Mouse (Mus musculus): ENCODE data around the gene Vps37d.
A peak's percentile ranks its signal among the peaks of the same experiment; 100 is the strongest.

The Vps37d gene

DNA sequence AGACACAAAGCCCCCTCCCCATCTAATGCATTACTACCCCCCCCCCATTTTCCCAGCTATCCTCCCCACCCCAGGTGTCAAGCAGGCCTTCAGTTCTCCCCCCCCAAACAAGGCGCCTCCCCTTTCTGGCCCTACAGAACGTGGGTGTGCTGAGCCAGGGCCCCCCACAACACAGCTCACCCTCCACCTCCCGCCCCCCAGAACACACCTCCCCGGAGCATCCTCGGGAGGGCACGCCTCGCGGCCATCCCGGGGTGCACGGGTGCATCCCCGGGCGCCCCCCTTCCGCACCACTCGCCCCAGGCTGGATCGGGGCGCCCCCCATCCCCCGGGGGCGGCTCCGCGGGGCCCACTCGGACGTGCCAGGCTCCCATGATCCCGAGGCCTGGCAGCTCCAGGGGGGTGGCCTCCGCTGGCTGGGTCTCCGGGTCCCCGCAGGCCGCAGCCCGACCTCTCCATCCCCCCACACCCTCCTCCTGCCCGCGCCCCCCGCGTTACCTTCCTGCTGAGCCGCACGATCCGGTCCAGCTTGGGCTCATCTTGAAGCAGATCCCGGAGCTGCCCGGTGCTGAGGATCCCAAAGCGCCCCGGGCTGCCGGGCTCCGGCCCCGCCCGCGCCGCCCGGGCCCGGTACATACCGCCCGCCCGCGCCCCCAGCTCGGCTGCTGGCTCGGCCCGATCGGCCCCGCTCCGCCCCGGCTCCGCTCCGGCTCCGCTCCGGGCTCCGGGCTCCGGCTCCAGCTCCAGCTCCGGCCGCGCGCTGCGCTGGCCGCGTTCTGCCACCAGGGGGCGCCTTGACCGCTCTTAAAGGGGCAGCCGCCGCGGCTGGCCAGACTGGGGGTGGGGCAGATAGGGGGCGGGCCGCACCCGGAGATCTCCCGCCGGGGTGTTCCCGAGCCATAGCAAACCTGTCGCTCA lies at the start of gene Vps37d:
TSS of gene Vps37d (minus strand) at position 703 of the 918 bp plus-strand sequence.
- peak; percentile 95 to 96 for DNase-seq

DNA sequence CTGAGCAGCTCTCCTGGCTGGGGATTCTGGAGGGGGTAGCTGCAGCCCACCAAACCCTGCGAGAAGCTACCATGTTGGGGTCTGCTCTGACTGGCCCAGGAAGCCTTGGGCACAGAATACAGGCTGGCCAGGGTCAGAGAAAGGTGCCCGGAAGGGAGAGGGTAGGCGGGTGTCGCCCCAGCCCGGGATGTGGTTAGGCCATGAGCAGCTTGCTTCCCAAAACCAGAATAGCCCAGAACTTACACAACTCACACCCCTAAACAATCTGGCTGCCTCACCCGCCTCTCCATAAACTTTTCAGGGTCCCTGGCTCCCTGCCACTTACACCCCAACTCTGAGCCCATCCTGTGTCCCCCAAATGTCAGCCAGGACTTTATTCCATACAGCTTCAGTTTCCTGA lies 49.6 kb upstream of the Vps37d start:
- DNase-seq, result no peak

DNA sequence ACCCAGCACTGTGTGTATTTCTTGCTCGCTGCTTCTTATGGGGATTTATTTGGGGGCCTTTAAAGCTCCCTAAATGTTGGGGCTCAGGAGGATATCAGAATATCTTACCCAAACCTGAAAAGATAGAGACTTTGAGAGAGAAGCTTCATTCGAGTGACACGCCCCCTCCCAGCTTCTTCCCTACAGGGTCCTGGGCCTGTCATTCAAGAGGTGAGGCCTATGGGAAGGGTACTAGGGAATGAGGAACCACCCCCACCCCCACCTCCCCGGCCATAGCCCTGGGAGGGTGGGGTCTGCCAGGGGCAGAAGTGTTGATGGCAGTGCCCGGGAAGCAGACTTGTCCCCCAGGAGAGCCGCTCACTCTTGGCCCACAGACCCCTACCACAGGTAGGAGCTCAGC lies 48.1 kb upstream of the Vps37d start:
- no peak for DNase-seq

DNA sequence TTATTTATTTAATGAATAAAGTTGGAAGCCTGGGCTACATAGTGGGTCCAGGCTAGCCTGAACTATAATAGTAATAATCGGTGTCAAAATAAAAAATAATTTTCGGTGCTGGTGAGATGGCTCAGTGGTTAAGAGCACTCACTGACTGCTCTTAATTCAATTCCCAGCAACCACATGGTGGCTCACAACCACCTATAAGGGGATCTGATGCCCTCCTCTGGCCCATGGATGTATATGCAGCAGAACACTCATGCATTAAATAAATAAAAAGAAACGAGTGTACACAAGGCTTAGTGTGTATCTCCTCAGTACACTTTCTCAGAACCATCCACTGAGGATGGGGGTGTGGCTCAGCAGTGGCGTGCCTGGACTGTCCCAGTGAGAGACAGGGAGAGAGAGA lies 42.7 kb upstream of the Vps37d start:
- no peak for DNase-seq

DNA sequence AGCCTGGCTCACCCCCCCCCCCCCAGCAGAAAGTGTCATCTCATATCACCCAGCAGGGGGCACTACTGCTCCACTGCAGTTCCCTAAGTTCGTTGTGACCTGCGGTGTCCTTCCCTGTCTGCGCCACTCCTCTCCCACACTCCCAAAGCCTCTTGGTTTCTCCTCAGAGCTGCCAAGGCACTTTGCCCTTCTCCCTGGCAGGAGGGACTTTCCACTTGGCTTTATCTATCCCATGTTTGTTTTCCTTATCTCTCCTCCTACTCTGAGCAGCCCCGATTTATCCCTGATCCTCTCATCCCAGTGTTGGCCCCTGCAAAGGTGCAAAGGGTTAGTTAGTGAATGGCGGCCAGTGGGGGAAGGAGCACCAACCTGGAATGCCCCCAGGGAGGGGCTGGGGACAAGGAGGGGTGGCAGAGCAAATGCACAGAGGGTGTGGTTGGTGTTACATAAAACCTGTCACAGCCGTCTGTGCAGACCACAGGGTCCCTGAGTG lies 40.6 kb upstream of the Vps37d start:
- DNase-seq, result peak; percentile 66 to 70

DNA sequence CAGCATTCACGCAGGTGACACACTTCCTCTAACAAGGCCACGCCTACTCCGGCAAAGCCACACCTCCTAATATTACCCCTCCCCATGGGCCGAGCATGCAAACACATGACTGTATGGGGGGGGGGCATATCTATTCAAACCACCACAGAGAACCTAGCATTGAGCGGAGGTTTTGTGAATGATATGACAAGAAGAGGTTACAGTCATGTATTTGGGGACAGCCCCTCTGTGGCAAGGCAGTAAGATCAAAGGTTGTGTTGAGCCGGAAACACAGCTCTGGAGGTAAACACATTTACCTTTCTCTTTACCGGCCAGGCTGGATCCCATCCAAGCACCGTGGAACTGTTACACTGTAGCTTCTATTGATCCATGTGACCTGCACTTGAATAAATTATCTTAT lies 37.2 kb upstream of the Vps37d start:
- no peak for DNase-seq

DNA sequence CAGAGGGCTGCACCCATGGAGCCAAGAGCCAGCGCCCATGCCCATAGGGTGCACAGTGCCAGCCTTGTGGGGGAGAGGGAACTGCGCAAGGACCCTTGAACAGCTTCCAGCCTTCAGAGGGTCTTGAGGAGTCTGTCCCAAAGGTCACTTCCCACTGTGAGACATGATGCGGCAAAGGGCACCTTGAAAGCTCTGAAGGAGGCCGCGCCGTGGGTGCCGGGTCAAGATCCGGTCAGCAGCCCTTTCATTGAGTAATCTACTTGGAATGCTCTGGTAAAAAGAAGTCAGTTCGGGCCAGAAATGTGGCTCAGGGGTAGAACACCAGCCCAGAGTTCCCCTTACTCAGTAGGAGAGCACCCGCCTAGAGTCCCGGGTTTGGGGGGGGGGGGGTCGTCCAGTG lies 35.7 kb upstream of the Vps37d start:
- DNase-seq, result no peak

DNA sequence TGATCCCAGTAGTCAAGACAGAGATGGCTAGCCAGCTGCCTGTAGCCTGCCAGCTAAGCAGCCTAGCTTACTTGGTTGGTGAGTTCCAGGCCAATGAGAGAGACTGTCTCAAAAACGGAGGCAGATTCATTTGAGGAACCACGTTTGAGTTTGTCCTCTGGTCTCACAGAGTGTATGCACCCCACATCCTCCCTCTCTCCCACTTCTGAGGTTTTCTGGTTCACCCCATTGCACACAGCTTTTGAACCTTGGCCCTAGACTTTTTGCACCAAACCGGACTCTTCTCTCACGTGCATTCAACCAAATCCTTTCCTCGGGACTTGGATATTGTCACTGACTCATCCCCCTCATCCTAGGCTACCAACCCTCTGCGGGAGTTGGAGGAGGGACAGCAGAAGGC lies 31.9 kb upstream of the Vps37d start:
- DNase-seq, result no peak

DNA sequence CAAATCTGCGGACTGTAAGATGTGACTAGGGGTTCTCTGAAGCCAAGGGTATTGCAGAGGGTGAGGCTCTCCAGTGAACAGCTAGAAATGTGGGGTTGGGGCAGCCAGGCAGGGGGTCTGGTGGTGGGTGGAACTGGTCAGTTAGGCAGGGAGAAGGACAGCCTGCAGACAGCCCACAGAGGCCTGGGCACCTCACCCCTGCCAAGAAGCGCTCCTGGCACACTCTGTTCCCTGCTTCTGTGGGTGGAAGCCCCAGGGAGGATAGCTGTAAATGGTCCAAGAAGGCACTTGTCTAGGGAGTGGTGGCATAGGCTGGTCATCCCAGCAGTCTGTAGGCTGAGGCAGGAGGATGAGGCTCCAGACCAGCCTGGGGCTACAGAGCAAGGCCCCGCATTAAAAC lies 31.4 kb upstream of the Vps37d start:
- DNase-seq, result no peak

DNA sequence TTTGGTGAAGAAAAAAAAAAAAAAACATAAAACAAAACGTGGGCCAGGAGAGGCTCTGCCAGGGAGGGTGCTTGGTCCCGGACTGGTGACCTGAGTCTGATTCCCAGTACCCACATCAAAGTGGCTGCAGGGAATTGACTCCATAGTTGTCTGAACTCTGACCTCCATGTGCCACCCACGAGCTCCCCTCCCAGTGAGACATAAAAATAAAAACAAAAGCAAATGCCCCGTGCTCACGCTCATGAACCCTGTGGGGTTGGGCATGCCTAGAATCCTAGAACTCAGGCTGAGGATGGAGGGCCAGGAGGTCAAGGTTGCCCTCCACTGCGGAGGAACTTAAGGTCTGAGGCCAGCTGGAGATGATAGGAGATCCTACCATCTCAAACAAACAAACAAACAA lies 31.0 kb upstream of the Vps37d start:
- DNase-seq, result no peak

DNA sequence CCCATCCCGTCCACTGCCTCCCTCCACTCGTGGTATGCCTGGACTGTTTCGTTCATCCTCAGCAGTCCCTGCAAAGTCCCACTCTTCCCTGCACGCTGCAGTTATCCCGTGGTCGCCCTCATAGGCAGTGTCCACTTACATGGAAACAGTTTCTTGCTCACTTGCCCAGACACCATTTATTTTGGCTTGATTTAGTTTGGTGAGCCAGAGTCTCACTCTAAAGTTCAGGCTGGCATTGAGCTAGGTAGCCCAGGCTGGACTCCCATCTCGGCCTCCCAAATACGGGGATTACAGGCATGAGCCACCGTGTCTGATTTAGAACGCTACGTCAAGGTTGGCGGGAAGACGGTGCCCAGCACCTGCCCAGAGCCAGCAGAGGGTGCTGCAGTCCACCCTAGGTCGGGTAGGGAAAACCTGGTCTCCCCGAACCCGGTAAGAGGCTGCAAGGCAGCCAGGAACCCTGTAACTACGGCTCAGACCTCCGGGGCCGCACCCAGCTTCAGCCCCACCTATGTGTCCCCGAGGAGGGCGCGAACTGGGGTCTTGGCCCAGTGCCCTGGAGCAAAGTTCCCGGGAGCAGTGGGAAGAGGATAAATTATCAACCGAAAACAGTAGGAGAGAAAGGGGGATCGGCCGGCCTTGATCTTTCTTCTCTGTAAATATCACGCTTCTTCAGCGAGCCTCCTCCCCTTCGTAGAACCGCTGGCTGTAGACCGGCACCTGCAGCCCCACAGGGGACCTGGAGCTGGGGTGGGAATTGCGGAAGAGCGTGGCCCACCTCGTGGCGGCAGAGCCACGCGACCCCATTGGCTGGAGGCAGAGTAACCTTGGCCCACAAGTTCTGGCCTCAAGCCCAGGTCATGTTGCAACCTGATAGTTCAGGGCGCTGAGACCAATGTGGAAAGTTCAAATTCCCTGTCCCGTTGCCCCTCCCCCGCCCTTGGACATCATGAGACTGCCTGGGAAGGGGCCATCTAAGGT lies 29.7 kb upstream of the Vps37d start:
- peak; percentile 45 to 52 for DNase-seq

DNA sequence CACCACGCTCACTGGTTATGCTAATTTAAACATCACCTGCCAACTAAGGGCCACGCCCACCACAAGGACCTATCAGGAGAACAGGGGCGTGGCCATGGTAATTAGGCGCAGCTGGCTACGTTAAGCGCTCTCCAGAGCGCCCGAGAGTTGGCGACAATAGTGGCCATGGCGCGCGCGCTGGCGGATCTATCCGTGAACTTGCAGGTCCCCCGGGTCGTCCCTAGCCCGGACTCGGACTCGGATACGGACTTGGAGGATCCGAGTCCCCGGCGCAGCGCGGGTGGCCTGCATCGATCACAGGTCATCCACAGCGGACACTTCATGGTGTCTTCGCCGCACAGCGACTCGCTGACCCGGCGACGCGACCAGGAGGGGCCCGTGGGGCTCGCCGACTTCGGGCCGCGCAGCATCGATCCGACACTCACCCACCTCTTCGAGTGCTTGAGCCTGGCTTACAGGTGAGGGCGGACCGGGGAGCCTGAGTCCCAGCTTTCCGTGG lies 28.7 kb upstream of the Vps37d start:
- DNase-seq, result peak; percentile 27 to 36

DNA sequence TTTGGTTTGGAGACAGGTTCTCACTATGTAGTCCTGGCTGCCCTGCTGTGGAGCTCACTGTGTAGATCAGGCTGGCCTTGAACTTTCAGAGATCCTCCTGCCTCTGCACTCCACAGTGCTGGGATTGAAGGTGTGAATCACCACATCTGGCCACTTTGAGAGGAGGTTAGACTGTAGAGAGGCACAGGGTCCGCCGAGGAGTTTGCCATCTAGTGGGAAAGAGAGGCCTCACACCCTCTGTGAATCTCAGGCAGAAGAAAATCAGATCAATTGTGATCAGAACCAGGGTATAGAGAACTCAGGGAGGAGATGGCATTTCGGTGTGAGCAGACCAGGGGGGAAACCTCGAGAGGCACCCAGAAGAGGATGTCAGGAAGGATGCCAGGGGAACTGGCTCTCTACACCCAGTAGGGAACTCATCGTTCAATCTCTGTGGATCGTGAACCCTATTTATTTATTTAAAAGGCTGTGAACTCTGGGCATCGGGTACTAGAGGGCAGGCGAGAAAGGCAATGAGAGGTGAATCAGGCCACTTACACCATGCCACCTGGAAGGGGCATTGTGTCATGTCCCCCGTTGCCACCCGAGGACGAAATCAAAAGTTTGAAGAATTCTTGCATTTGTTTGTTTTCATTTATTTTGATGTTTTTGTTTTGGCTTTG lies 26.1 kb upstream of the Vps37d start:
- peak in 1 of 2 experiments; percentile 8 for DNase-seq

DNA sequence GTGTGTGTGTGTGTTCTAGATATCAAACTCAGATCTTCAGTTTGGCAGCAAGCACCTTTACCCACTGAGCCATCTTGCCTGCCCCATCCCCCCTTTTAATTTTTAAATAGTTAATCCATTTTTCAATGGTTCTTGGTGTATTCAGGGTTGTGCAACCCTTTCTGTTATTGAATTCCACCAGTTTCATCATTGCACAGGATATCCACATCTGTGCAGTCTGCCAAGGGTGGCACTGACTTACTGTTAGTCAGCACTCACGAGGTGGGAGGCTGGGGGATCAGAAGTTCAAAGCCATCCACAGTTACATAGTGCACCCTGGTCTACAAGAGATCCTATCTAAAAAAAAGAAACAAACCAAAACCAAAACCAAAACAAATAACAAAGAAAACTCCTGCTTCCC lies 22.9 kb upstream of the Vps37d start:
- DNase-seq, result no peak

DNA sequence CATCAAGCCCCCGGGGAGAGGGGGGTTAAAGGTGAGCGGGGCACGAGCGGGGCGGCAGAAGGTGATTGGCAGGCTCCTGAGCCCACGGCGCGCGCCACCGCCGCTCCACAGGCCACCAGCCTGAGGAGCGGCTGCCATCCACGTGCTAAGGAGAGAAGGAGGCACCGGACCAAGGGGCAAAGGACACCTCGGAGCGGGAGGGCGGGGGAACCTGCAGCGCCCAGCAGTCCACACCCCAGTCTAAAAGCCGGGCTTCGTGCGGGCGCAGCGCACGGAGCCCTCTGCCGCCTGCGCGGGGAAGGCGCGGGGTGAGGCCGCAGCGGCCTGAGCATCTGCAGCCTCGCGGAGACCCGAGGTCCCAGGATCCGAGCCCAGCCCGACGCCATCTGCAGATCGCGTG lies 11.6 kb upstream of the Vps37d start, which contains the start of gene Mlxipl:
TSS of gene Mlxipl (plus strand) at position 238 of the 400 bp plus-strand sequence.
- no peak for DNase-seq

DNA sequence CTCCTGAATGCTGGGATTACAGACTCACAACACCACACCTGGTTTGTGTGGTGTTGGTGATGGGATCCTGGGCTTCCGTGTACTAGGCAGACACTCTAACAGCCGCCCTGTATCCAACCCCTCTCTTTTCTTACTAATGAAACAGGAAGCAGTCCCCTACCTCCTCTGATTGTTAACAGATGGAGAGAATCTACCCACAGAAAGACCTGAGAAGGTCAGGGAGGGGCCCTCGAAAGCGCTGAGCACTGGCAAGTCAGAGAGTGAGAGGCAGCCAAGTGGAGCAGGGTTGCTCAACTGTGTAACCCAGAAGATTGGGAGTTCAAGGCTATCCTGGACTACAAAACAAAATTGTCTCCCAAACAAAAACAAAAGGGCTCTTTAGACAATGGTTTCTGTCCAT lies 8.8 kb upstream of the Vps37d start:
- DNase-seq, result no peak

DNA sequence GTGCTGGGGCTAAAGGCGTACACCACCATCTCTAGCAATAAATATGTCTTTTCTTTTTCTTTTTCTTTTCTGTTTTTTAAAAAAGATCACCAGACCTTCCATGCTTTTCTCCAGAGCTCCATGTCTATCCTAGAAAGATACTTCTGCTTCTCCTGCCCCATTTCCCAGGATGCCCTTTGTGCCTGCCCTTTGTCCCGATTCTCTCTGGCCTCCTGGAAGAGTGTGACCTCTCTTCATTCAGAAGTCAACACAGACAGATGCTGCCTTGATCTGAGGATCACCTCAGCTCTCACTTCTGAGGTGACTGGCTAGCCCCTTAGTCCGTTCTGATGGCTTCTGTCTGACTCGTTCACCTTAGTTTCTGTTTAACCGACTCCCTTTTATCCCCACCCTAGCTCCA lies 2.5 kb upstream of the Vps37d start:
- no peak for DNase-seq

DNA sequence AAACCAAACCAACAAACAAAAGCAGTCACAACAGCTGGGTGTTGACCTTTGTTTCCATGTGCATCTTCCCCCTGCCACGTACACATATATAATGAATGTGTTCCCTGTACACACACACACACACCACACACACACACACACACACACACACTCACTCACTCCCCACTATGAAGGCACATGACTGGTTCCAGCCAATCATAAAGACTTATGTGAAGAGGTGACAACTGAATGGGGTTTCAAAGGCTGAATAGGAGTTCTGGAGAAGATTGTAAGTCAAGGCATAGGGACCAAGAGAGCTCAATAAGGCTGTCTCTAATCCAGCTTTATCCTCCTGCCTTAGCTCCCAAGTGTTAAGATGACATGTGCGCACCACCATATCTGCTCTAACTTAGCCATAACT lies 1.5 kb upstream of the Vps37d start:
- DNase-seq, result no peak

DNA sequence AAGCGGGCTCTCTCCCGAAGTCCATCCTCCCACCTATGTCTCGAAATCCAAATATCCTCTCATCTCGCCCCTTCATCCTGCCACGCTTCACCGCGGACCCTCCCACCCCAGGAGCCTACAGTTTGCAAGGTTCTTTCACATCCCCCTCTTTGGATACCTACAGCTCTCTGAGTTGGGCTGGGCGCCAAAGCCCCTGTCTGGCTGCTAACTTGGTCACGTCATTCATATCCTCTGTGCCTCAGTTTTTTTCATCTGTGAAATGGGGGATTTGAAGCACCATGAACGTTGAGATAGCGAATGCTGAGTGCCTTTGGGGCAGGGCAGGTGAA lies 380 bp upstream of the Vps37d start:
- DNase-seq, result no peak

DNA sequence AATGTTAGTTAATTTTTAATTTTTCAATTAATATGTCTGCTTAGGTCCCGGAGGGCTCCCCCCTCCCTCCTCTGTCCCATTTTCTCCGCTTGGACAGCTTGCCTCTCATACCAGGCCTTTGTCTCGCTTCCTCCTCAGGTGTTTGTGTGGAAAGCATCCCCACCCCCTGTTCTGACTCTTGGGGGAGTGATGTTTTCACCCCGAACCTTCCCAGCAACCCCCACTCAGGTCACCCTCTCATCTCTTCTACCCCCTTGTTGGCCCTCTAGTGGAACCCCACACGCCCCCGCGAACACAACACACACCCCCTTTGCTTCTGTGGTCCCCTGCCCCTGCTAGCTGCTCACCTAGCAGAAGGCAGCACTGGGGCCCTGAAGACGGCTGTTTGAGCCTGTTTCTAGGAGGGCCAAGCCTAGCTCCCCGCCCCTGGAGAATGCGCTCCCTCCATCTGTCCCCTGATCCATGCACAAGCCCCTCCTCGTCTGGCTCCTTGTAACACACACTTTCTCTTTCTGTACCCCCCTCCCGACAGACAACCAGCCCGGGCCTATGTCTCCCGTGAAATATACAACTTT lies 1.0 kb downstream of the Vps37d start:
- DNase-seq, result peak; percentile 21 to 35

DNA sequence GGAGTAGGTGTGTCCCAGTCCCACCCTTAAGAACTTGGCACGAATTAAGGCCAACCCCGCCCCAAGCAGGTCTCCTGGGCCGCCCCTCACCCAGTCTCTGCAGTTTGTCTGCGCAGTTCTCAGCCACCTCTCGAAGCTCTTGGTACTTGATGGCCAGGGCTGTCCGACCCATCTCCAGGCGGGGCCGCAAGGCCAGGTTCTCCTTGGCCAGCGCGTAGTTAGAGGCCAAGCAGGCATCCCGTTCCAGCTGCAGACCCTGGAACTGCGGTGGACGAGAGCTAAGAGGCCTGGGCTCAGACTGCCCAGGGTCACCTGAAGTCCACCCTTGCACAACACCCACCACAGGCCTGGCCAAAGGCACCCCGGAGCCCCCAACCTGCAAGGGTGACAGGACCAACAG lies 1.7 kb downstream of the Vps37d start:
- DNase-seq, result no peak

DNA sequence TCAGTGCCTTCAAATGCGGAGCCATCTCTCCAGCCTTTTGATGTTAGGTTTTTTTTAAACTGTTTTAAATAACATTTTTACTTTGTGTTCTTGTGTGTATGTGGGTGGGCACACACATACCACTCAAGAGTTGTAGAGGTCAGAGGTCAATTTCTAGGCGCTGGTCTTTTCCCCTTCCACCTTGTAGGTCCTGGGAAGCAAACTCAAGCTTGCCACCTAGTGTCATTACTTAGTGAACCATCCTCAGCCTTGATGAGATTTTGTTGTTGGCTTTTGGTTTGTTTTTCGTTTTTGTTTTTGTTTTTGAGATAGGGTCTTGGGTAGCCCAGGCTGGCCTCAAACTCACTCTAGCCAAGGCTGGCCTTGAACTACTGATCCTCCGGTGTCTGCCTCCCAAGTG lies 2.4 kb downstream of the Vps37d start:
- DNase-seq, result no peak

Data from cerebellum, postnatal 36 days (tissue).